Mouse (Mus musculus) heart, embryonic 15.5 days (tissue): Measurements from ENCODE around the gene Aifm3. TPM values are rescaled to one million over a fixed set of nuclear protein-coding genes. Genes with fewer than 3 reads are reported as not detected.
"Not testable (repeated sequence)": the region's sequence is repeated elsewhere in the genome, so short reads cannot be mapped to it uniquely, and the experiment has no call there.

Source experiments
- ATAC-seq: fragments of 200-750 bp; cut with Nextera tagmentation; replicated peaks from 2 replicates; pipeline ENCODE4 v1.8.0; 2017; ENCODE audit warnings: low read depth, moderate TSS enrichment; ENCODE audit not compliant: insufficient number of reproducible peaks, insufficient read depth, low FRiP score
- H3K27ac ChIP-seq: fragments of 300-500 bp; sonication (generic); 2 replicates; pipeline ENCODE4 v1.5.1; 2015; ENCODE audit warnings: mild to moderate bottlenecking, inconsistent platforms
- H3K27me3 ChIP-seq: fragments of 300-500 bp; sonication (generic); 2 replicates; pipeline ENCODE4 v1.6.1; 2015; ENCODE audit warnings: inconsistent platforms
- H3K36me3 ChIP-seq: fragments of 300-500 bp; sonication (generic); 2 replicates; pipeline ENCODE4 v1.6.1; 2015; ENCODE audit warnings: mild to moderate bottlenecking, inconsistent platforms
- H3K4me1 ChIP-seq: fragments of 300-500 bp; sonication (generic); replicated peaks from 2 replicates; pipeline ENCODE4 v1.6.1; 2015; ENCODE audit warnings: inconsistent platforms
- H3K4me2 ChIP-seq: fragments of 300-500 bp; sonication (generic); 2 replicates; pipeline ENCODE4 v1.6.1; 2015; ENCODE audit warnings: inconsistent platforms, mild to moderate bottlenecking, moderate library complexity
- H3K4me3 ChIP-seq: fragments of 300-500 bp; sonication (generic); 2 replicates; pipeline ENCODE4 v1.5.1; 2015; ENCODE audit warnings: mild to moderate bottlenecking, inconsistent platforms
- H3K9ac ChIP-seq: fragments of 300-500 bp; sonication (generic); 2 replicates; pipeline ENCODE4 v1.6.1; 2015; ENCODE audit warnings: mild to moderate bottlenecking, inconsistent platforms
- H3K9me3 ChIP-seq: fragments of 300-500 bp; sonication (generic); replicated peaks from 2 replicates; pipeline ENCODE4 v1.6.1; 2016; ENCODE audit warnings: inconsistent platforms
- WGBS: fragments of 180-500 bp; shearing (Covaris S2); methylation state at CpG from one replicate; pipeline ENCODE4 v1.1.7; 2015; ENCODE audit warnings: mixed read lengths; 5-methylcytosine and 5-hydroxymethylcytosine counted together
- polyA plus RNA-seq: library from polyadenylated mRNA; unstranded; fragments of >200 nt; fragmentation: Nextera tagmentation; extraction: Ambion mirVana; gene quantifications from 2 replicates; pipeline ENCODE4 v1.2.1, GENCODE M21; 2015

Gene Aifm3
- polyA plus RNA-seq, 1 experiment from 2014 or later = 0.91 TPM

DNA sequence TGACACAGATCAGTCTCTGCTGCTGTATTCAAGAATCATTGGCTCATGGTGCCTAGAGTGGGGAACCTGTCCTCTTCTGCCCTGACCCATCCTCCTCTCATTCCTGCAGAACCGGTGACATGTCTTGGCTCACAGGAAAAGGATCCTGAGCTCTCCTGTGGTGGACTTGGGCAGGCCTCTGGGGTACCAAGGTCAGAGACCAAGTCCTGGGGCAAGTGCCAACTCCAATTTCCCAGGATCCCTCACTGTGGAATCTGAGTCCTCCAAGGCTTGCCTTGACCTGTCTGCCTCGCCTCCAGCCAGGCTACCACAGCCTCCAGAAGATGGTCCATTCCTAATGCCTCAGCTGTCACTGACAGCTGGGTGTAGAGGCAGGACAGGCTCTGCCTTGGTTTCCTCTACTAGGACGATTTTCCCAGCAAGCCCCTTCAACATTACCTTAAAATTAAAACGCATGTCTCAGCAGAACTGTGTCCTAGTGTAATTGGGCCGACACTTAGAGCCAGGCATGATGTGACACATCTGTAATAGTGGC is 17.7 kb downstream of the Aifm3 start:
- H3K4me1 ChIP-seq = peaks cover 16% of the 10 kb centered on the region
- H3K27ac ChIP-seq = no peak overlapping the region
- WGBS = 76% methylated on average over 5 of the region's 5 CpGs

GRCm38 (mm10) chr16:17508031-17508430 is 18.6 kb downstream of the Aifm3 start:
- ATAC-seq, H3K9me3 ChIP-seq, H3K27me3 ChIP-seq: not testable (repeated sequence)
- 28% methylated on average over 3 of the region's 3 CpGs for WGBS
- peaks cover 16% of the 10 kb centered on the region for H3K4me1 ChIP-seq
- H3K4me3 ChIP-seq = peak overlapping the region; percentile 74
- H3K9ac ChIP-seq = peak overlapping the region; percentile 73
- H3K36me3 ChIP-seq = peaks cover 14% of the 10 kb centered on the region
- H3K27ac ChIP-seq = peak overlapping the region; percentile 93
- peak overlapping the region; percentile 67 for H3K4me2 ChIP-seq

More for the DNA sequence above, 17.7 kb downstream of the Aifm3 start:
- Histone ChIP-seq H3K27me3 (0 out of 2 replicates have a peak, but pooled peaks cover 5% of the 10 kb centered on the region), H3K4me3 (no peak overlapping the region), H3K9ac (no peak overlapping the region), H3K4me2 (no peak overlapping the region), H3K36me3 (peaks cover 5% of the 10 kb centered on the region; the same call in 1 of the 2 replicates), H3K9me3 (no peaks in the 10 kb centered on the region)
- ATAC-seq = no peak

- H3K4me3 ChIP-seq = peak within 1 kb of the TSS; percentile 74
- no peaks in the 10 kb centered on the region for H3K9me3 ChIP-seq
- peak within 1 kb of the TSS; percentile 93 for H3K27ac ChIP-seq
- under 1% methylated on average over 50 of the region's 50 CpGs for WGBS
- peaks cover 20% of the 10 kb centered on the region for H3K36me3 ChIP-seq
- H3K4me1 ChIP-seq = peaks cover 16% of the 10 kb centered on the region
- H3K9ac ChIP-seq = peak within 1 kb of the TSS; percentile 73
- ATAC-seq = peak; percentile 95
- no peaks in the 10 kb centered on the region for H3K27me3 ChIP-seq
- H3K4me2 ChIP-seq = peak within 1 kb of the TSS; percentile 67
These were observed 19.3 kb downstream of the Aifm3 start, which contains the start of gene Lztr1 for GRCm38 (mm10) chr16:17508546-17509239. Gene Lztr1 (plus strand): TSS chr16:17508688.

- Histone ChIP-seq H3K36me3 (peaks cover 25% of the 10 kb centered on the region), H3K27ac (peak overlapping the region; percentile 93), H3K27me3 (no peaks in the 10 kb centered on the region), H3K4me3 (peak overlapping the region; percentile 74), H3K4me2 (peak overlapping the region; percentile 67), H3K4me1 (peaks cover 16% of the 10 kb centered on the region), H3K9ac (peak overlapping the region; percentile 73), H3K9me3 (no peaks in the 10 kb centered on the region)
- no peak for ATAC-seq
- 10% methylated on average over 9 of the region's 9 CpGs for WGBS
These were observed 19.8 kb downstream of the Aifm3 start for GRCm38 (mm10) chr16:17509240-17509597.

DNA sequence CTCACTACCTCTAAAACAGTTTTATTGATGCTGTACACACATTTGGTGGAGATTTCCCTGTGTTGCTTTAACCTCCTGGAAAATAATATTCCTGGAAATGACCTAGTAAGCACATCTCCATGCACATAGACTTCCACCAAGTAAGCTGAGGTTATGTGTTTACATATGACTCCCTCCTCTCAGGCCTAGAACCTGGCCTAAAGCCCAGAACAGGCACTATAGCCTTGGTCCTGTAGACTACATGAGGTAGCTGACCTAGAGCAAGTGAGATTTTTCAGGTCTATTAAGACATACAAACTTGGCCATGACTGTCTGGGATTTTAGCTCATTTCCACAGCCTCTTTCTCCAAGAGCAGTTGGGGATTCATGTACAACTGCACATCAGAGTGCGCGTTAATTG is 20.7 kb downstream of the Aifm3 start:
- Histone ChIP-seq H3K36me3 (peaks cover 25% of the 10 kb centered on the region), H3K4me1 (peaks cover 16% of the 10 kb centered on the region), H3K27ac (no peak overlapping the region), H3K27me3 (no peaks in the 10 kb centered on the region), H3K9me3 (no peaks in the 10 kb centered on the region), H3K4me3 (peak overlapping the region; percentile 74; the same call in 1 of the 2 replicates), H3K4me2 (peak overlapping the region; percentile 67), H3K9ac (no peak overlapping the region)
- no peak for ATAC-seq
- WGBS = 96% methylated on average over 2 of the region's 2 CpGs

DNA sequence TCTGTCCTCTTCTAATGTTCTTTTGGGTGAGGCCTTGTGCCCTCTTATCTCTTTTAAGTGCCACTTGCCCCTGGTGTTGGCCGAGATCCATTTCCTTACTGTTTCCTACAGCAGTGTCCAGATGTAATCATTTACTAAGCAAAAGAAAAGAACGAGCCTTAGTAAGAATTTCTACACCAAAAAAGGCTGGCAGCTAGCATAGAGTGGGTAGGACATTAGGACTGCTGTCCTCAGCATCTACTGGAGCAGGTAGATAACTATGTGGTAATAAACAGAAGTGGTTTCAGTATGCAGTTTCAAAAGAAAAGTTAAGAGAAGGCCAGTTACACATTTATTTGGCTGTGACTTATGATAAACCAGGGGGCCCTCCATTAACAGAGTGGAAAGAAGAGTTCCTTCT is 21.3 kb downstream of the Aifm3 start:
- Histone ChIP-seq H3K27ac (no peak overlapping the region), H3K4me1 (peaks cover 16% of the 10 kb centered on the region), H3K27me3 (no peaks in the 10 kb centered on the region), H3K36me3 (peaks cover 29% of the 10 kb centered on the region), H3K9ac (no peak overlapping the region), H3K9me3 (no peaks in the 10 kb centered on the region), H3K4me3 (no peak overlapping the region), H3K4me2 (no peak overlapping the region)
- 62% methylated on average over 2 of the region's 2 CpGs for WGBS
- no peak for ATAC-seq

GRCm38 (mm10) chr16:17511431-17511830 is 22.0 kb downstream of the Aifm3 start:
- Histone ChIP-seq H3K4me1 (peaks cover 16% of the 10 kb centered on the region), H3K4me3 (no peak overlapping the region), H3K9me3 (no peaks in the 10 kb centered on the region), H3K27ac (no peak overlapping the region), H3K9ac (no peak overlapping the region), H3K4me2 (no peak overlapping the region), H3K36me3 (peaks cover 36% of the 10 kb centered on the region), H3K27me3 (no peaks in the 10 kb centered on the region)
- 85% methylated on average over 4 of the region's 4 CpGs for WGBS
- no peak for ATAC-seq

- peaks cover 82% of the 10 kb centered on the region for H3K36me3 ChIP-seq
These were observed 29.5 kb downstream of the Aifm3 start for GRCm38 (mm10) chr16:17518910-17519309.

DNA sequence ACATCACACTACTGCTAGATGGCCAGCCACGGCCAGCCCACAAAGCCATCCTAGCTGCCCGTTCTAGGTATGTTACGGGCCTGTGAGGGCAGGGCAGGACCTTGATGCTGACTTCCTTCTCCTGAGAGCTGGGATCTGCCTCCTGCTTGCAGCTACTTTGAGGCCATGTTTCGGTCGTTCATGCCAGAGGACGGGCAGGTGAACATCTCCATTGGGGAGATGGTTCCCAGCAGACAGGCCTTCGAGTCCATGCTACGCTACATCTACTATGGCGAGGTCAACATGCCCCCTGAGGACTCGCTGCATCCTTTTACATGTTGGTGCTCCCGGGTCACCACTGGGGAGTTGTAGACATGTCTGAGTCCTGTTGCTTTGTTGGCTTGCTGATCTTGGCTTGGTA is 34.7 kb downstream of the Aifm3 start:
- no peak overlapping the region for H3K27ac ChIP-seq
- no peaks in the 10 kb centered on the region for H3K9me3 ChIP-seq
- no peak overlapping the region for H3K9ac ChIP-seq
- WGBS = 90% methylated on average over 11 of the region's 11 CpGs
- H3K4me1 ChIP-seq = no peaks in the 10 kb centered on the region
- H3K27me3 ChIP-seq = no peaks in the 10 kb centered on the region
- no peak for ATAC-seq
- H3K4me3 ChIP-seq = no peak overlapping the region
- no peak overlapping the region for H3K4me2 ChIP-seq
- H3K36me3 ChIP-seq = peaks cover 91% of the 10 kb centered on the region

More at GRCm38 (mm10) chr16:17518910-17519309, 29.5 kb downstream of the Aifm3 start:
- 78% methylated on average over 2 of the region's 2 CpGs for WGBS
- no peaks in the 10 kb centered on the region for H3K27me3 ChIP-seq
- no peak for ATAC-seq
- no peaks in the 10 kb centered on the region for H3K9me3 ChIP-seq
- no peak overlapping the region for H3K4me3 ChIP-seq
- H3K4me2 ChIP-seq = no peak overlapping the region
- no peak overlapping the region for H3K9ac ChIP-seq
- no peaks in the 10 kb centered on the region for H3K4me1 ChIP-seq
- H3K27ac ChIP-seq = no peak overlapping the region

- WGBS = 71% methylated on average over 3 of the region's 3 CpGs
- peaks cover 79% of the 10 kb centered on the region for H3K36me3 ChIP-seq
- H3K9ac ChIP-seq = no peak overlapping the region
- no peaks in the 10 kb centered on the region for H3K9me3 ChIP-seq
- no peak overlapping the region for H3K4me2 ChIP-seq
- peaks cover 7% of the 10 kb centered on the region for H3K4me1 ChIP-seq
- ATAC-seq = no peak
- no peaks in the 10 kb centered on the region for H3K27me3 ChIP-seq
- no peak overlapping the region for H3K27ac ChIP-seq
- no peak overlapping the region for H3K4me3 ChIP-seq
These were observed 36.1 kb downstream of the Aifm3 start for GRCm38 (mm10) chr16:17525524-17525923.

DNA sequence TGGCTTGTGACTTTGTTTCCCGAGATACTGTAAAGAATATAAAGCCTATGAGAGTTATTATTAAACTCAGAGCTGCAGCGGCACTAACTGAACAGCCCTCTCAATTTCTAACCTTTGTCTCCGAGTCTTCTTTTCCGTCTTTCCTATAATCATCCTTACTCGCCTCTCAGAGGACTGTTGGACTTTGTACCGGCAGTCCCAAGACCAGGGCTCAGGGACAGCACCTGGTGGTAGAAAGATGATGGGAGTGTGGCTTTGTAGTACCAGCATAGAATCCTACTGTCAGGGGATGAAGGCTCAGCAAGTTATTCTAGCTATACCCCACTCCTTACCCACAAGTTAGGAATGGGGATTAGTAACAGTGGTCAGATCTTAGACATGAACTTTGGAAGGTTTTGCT is 36.8 kb downstream of the Aifm3 start:
- H3K27me3 ChIP-seq = no peaks in the 10 kb centered on the region
- H3K9me3 ChIP-seq = no peaks in the 10 kb centered on the region
- H3K4me3 ChIP-seq = no peak overlapping the region
- H3K27ac ChIP-seq = no peak overlapping the region
- H3K4me2 ChIP-seq = no peak overlapping the region
- no peak for ATAC-seq
- peaks cover 7% of the 10 kb centered on the region for H3K4me1 ChIP-seq
- 88% methylated on average over 6 of the region's 6 CpGs for WGBS
- H3K36me3 ChIP-seq = peaks cover 72% of the 10 kb centered on the region
- H3K9ac ChIP-seq = no peak overlapping the region

DNA sequence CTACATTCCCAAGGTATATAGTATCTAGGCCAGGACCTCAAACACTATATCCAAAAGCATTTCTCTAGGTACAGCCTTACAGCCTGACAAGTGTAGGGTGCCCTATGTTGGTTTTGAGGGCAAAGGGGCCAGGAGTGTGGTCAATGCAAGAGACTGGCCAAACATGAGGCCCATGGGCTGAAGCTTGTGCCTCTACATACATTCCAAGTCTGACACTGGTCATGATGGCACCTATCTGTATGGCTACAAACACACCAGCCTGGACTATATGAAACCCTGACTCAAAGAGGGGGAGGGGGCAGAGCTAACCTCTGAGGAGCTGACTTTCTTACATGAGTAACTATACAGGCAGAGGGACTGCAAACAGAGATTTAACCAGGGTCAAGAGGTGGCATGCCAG is 38.2 kb downstream of the Aifm3 start:
- no peak for ATAC-seq
- no peak overlapping the region for H3K4me3 ChIP-seq
- no peaks in the 10 kb centered on the region for H3K27me3 ChIP-seq
- no peak overlapping the region for H3K4me2 ChIP-seq
- peaks cover 59% of the 10 kb centered on the region for H3K36me3 ChIP-seq
- H3K9me3 ChIP-seq = no peaks in the 10 kb centered on the region
- no peak overlapping the region for H3K27ac ChIP-seq
- H3K9ac ChIP-seq = no peak overlapping the region
- peaks cover 15% of the 10 kb centered on the region for H3K4me1 ChIP-seq
